Mouse (Mus musculus) layer of hippocampus, postnatal 14 days (tissue): ENCODE measurements around the gene Mup12. TPM values are rescaled to one million over a fixed set of nuclear protein-coding genes. Genes with fewer than 3 reads are reported as not detected.
"Not testable (repeated sequence)": the region's sequence is repeated elsewhere in the genome, so short reads cannot be mapped to it uniquely, and the experiment has no call there.

Experiments
- DNase-seq, 2 experiments: peaks; one replicate each; pipeline ENCODE4 v3.0.0; 2021 to 2022; ENCODE audit warnings: low spot score in 2 of 2, mixed read lengths in 1 of 2
- long read RNA-seq, 2 experiments: library from polyadenylated mRNA; stranded (forward); transcript quantifications; one replicate each; pipeline ENCODE4 v2.0.0; 2021
- total RNA-seq, 2 experiments: library from RNA; stranded (reverse); gene quantifications; 2 replicates each; pipeline ENCODE4 v1.2.3; 2021

Mup12 gene
- not detected for total RNA-seq
- long read RNA-seq, experiment 1 = 0 reads
- long read RNA-seq, experiment 2 = 0 reads

- not testable (repeated sequence) for DNase-seq
Measured at GRCm38 (mm10) chr4:60741226-60741625, at the start of gene Mup12. TSS of gene Mup12 (minus strand) at chr4:60741326.

Other genes starting within 250 kb of the Mup12 start
- not detected for gene Mup1, start 239.4 kb downstream of the Mup12 start, total RNA-seq
- gene Mup10, start 159.1 kb downstream of the Mup12 start, total RNA-seq = not detected
- gene Mup11, start 78.9 kb downstream of the Mup12 start, total RNA-seq = not detected
- not detected for gene Mup22, start 80.1 kb upstream of the Mup12 start, total RNA-seq